9 mouse cellular contexts compared by ENCODE assay signal in the genomic region with DNA sequence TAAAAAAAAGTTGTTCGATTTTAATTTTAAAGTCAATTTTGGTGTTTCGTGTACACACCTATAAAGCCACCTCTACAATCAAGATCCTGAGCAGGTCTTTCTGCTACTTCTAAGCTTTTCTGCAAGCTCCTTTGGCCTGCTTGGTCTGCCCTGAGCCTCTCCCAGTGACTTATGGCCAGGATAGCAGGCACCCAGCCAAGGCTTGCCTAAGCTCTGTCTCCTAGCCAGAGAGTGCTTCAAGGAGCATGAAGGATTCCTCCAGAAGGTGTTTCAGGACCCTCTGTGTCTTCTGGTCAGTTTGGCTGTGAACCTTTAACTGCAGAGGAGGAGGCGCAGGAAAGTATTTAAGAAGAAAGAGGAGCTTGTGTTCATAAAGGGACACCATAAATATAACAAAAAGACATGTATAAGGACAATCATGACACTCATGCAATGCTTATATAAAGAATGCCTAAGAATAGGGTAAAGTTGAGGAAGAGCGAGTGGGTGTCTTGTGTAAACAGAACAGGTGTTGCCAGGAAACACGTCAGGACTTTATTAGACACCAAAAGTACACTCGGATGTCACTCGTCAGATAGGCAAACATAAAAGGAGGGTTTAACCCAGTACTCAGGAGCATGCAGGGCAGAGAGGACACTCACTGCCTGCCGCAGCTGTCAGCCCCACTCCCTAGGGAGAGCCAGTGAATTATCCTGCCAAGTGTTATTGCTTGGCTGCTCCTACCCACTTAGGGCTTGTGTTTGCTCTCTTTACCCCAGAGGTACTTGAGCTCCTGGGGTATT. TPM values are rescaled to one million over a fixed set of nuclear protein-coding genes. Genes with fewer than 3 reads are reported as not detected.
DNase-seq lines count a peak whose midpoint lies in the region; ATAC-seq and TF ChIP-seq lines count a peak whose summit lies in the region.
"Had no signal": no experiment of that assay in that cellular context is flagged by ENCODE, and none has a peak within 500 bp of the region (broad histone marks: within the 10 kb centered on the region; RNA-seq: fewer than 3 reads in every experiment).

No protein-coding gene starts in this region.

- H3K9ac ChIP-seq in liver, embryonic 16.5 days (ENCODE audit: low read depth, low read length): no peak overlapping the region

- no peaks in the 10 kb centered on the region for H3K9me3 ChIP-seq in liver, embryonic 16.5 days (replicated peaks; ENCODE audit: control insufficient read depth, low read length)

- intact Hi-C loops in heart, postnatal 10 days (cut with DNase I): loop anchor here (5.0 kb wide), 1 partner anchor 89 kb away; no protein-coding TSS in a partner anchor

- TF ChIP-seq CTCF in cortical plate, adult 2 months (IDR thresholded peaks at IDR 0.05; ENCODE audit: extremely low read depth, insufficient read depth, low read length): no peak
- TF ChIP-seq CTCF in olfactory bulb, adult 2 months (IDR thresholded peaks at IDR 0.05; ENCODE audit: insufficient read depth, low read depth, low read length): no peak

- TF ChIP-seq POLR2A in cortical plate, adult 2 months (IDR thresholded peaks at IDR 0.05; ENCODE audit: extremely low read depth, insufficient read depth, low read length): no peak
- TF ChIP-seq POLR2A in olfactory bulb, adult 2 months (IDR thresholded peaks at IDR 0.05; ENCODE audit: insufficient read depth, low read depth, low read length): no peak

- no peaks in the 10 kb centered on the region for H3K36me3 ChIP-seq in liver, embryonic 16.5 days (ENCODE audit: control insufficient read depth, insufficient read depth)

- H3K4me3 ChIP-seq in cortical plate, adult 2 months (ENCODE audit: insufficient read depth, low read length): no peak overlapping the region
- no peak overlapping the region for H3K4me3 ChIP-seq in liver, embryonic 16.5 days (ENCODE audit: low read depth, low read length)
- no peak overlapping the region for H3K4me3 ChIP-seq in olfactory bulb, adult 2 months (ENCODE audit: insufficient read depth, low read depth, low read length)

- H3K4me1 ChIP-seq in cortical plate, adult 2 months (ENCODE audit: control insufficient read depth, insufficient read depth, low read length): peaks cover 15% of the 10 kb centered on the region
- H3K4me1 ChIP-seq in liver, embryonic 16.5 days (ENCODE audit: control insufficient read depth, low read depth, low read length): peaks cover 38% of the 10 kb centered on the region
- H3K4me1 ChIP-seq in olfactory bulb, adult 2 months (ENCODE audit: control insufficient read depth, insufficient read depth, low read length): peaks cover 21% of the 10 kb centered on the region

- ATAC-seq in frontal cortex, adult (ENCODE audit: low TSS enrichment): peak; percentile 66
- peak; percentile 54 for ATAC-seq in liver, embryonic 16.5 days (ENCODE audit: low read depth)

- peak overlapping the region; percentile 66; the same call in 1 of the 2 replicates for H3K27ac ChIP-seq in cortical plate, adult 2 months (ENCODE audit: insufficient read depth, low read length)
- peak overlapping the region; percentile 21; the same call in 1 of the 2 replicates for H3K27ac ChIP-seq in liver, embryonic 16.5 days (ENCODE audit: low read length)
- peak overlapping the region; percentile 16; the same call in 1 of the 2 replicates for H3K27ac ChIP-seq in olfactory bulb, adult 2 months (ENCODE audit: insufficient read depth, low read depth, low read length)

- no peak overlapping the region for H3K4me2 ChIP-seq in liver, embryonic 16.5 days (ENCODE audit: low read depth, low read length)

- no peaks in the 10 kb centered on the region for H3K27me3 ChIP-seq in liver, embryonic 16.5 days (ENCODE audit: control insufficient read depth, insufficient read depth, low read depth, low read length)

- no peak for DNase-seq in frontal cortex, postnatal 14 days (ENCODE audit: low spot score in 2 of 2)
- peak; percentile 62 for DNase-seq in MN1 (ENCODE audit: low spot score)
- DNase-seq in heart, postnatal 10 days: peak; percentile 70 to 73
- DNase-seq in T-cell, adult 2 months (ENCODE audit: low spot score): no peak

- WGBS in liver, embryonic 16.5 days (ENCODE audit: insufficient replicate concordance): 71% methylated on average over 8 of the region's 8 CpGs
- 48% methylated on average over 8 of the region's 8 CpGs for WGBS in olfactory bulb, adult 2 months

RNA-seq across cellular contexts. Expression of a gene that starts 27.6 kb away (rescaled TPM):
- not detected in 2 replicates for polyA plus RNA-seq in cortical plate, adult 2 months (2012; rRNA removed)
- not detected for total RNA-seq in heart, postnatal 10 days (2021)
- polyA plus RNA-seq in liver, embryonic 16.5 days (2015; fragmentation: Nextera tagmentation; extraction: Ambion mirVana): not detected in 2 replicates
- not detected in 2 replicates for polyA plus RNA-seq in olfactory bulb, adult 2 months (2012; ENCODE audit: insufficient read depth, insufficient read length, low replicate concordance, missing spikeins)
- total RNA-seq: gastrocnemius, postnatal 4 days had no signal

RNA-seq across cellular contexts. Expression of a gene that starts 36.0 kb away (rescaled TPM):
- polyA plus RNA-seq in cortical plate, adult 2 months (2012; rRNA removed): 0.04 TPM in 1 of 2 replicates, not detected in the other
- total RNA-seq in heart, postnatal 10 days (2021): 1 to 10 TPM; 3.4 to 4.2 TPM
- 0.25 and 1.3 TPM in 2 replicates for polyA plus RNA-seq in liver, embryonic 16.5 days (2015; fragmentation: Nextera tagmentation; extraction: Ambion mirVana)
- polyA plus RNA-seq in olfactory bulb, adult 2 months (2012; ENCODE audit: insufficient read depth, insufficient read length, low replicate concordance, missing spikeins): not detected in 2 replicates
- total RNA-seq: gastrocnemius, postnatal 4 days had no signal

Comparison
In these comparisons a context has a peak if more than half of its experiments do, and no peak if none do; other contexts are left out.
1. DNase-seq: peak in MN1 (single experiment) and heart, postnatal 10 days (2 of 2); none in frontal cortex, postnatal 14 days (0 of 2) and T-cell, adult 2 months (single experiment).
2. H3K27ac ChIP-seq: peak in every context shown above with its lines; median percentile 66 in cortical plate, adult 2 months; 21 in liver, embryonic 16.5 days; 16 in olfactory bulb, adult 2 months.